Mouse (Mus musculus) brain, embryonic 14.5 days (tissue): Measurements from ENCODE around the gene Pth2.

Experiments used
- CTCF ChIP-seq: fragments of 200-500 bp; IDR thresholded peaks from 2 replicates; pipeline ENCODE4 v1.5.1; 2012; ENCODE audit warnings: inconsistent platforms, mild to moderate bottlenecking, moderate library complexity, borderline replicate concordance; ENCODE audit not compliant: insufficient read depth, insufficient read length; ENCODE audit errors: extremely low read depth
- POLR2A ChIP-seq: fragments of 200-500 bp; IDR thresholded peaks from 2 replicates; pipeline ENCODE4 v1.6.1; 2012; ENCODE audit warnings: mild to moderate bottlenecking, inconsistent platforms, borderline replicate concordance; ENCODE audit not compliant: poor library complexity, insufficient read depth, insufficient read length, severe bottlenecking; ENCODE audit errors: extremely low read depth

GRCm38 (mm10) chr7:45135370-45135769 lies 45.4 kb upstream of the Pth2 start:
- TF ChIP-seq CTCF: no peak
- TF ChIP-seq POLR2A: no peak
